Mouse (Mus musculus) C2C12 (cell line): Measurements from ENCODE around the gene Grhl1. TPM values are rescaled to one million over a fixed set of nuclear protein-coding genes. Genes with fewer than 3 reads are reported as not detected.

Experiments
- H3K27me3 ChIP-seq: one replicate; pipeline ENCODE4 v1.6.1; 2011; ENCODE audit not compliant: control insufficient read depth, insufficient read depth, insufficient read length
- H3K36me3 ChIP-seq: one replicate; pipeline ENCODE4 v1.6.1; 2011; ENCODE audit not compliant: control insufficient read depth, insufficient read depth
- H3K4me3 ChIP-seq: one replicate; pipeline ENCODE4 v1.5.1; 2011; ENCODE audit warnings: mild to moderate bottlenecking, control low read depth; ENCODE audit not compliant: poor library complexity, insufficient read depth, severe bottlenecking
- H3K79me2 ChIP-seq: one replicate; pipeline ENCODE4 v1.6.1; 2011; ENCODE audit not compliant: control insufficient read depth, insufficient read depth
- H3K79me3 ChIP-seq: one replicate; pipeline ENCODE4 v1.6.1; 2011; ENCODE audit warnings: low read depth, control low read depth
- H3ac ChIP-seq: one replicate; pipeline ENCODE3; 2011; ENCODE audit warnings: low read depth; ENCODE audit not compliant: control insufficient read depth, insufficient read length
- CEBPB ChIP-seq: IDR thresholded peaks from one replicate; pipeline ENCODE4 v1.6.1; 2011; ENCODE audit warnings: low read depth, mild to moderate bottlenecking, control low read depth, moderate library complexity
- CTCF ChIP-seq: IDR thresholded peaks from one replicate; pipeline ENCODE4 v1.5.1; 2011; ENCODE audit not compliant: control insufficient read depth, insufficient read depth, insufficient read length
- FOSL1 ChIP-seq: IDR thresholded peaks from one replicate; pipeline ENCODE4 v1.8.0; 2011; ENCODE audit warnings: mild to moderate bottlenecking, low read length; ENCODE audit not compliant: poor library complexity, insufficient read depth, severe bottlenecking
- MAX ChIP-seq: IDR thresholded peaks from one replicate; pipeline ENCODE4 v1.6.1; 2011; ENCODE audit warnings: mild to moderate bottlenecking, control low read depth
- MYOD1 ChIP-seq: IDR thresholded peaks from one replicate; pipeline ENCODE4 v1.6.1; 2011; ENCODE audit warnings: low read depth; ENCODE audit not compliant: control insufficient read depth, insufficient read length
- MYOG ChIP-seq: IDR thresholded peaks from one replicate; pipeline ENCODE4 v1.6.1; 2011; ENCODE audit not compliant: control insufficient read depth, insufficient read length; ENCODE audit errors: extremely low read depth
- USF1 ChIP-seq: IDR thresholded peaks from one replicate; pipeline ENCODE4 v1.6.1; 2011; ENCODE audit warnings: low read depth, mild to moderate bottlenecking, control low read depth, moderate library complexity
- polyA plus RNA-seq: library from polyadenylated mRNA; unstranded; fragments of >200 nt; fragmentation: generic; extraction: Trizol; gene quantifications from one replicate; pipeline ENCODE4 v1.2.1, GENCODE M21; 2012; ENCODE audit warnings: missing spikeins

The Grhl1 gene
- polyA plus RNA-seq, 1 experiment, result 0.20 TPM

DNA sequence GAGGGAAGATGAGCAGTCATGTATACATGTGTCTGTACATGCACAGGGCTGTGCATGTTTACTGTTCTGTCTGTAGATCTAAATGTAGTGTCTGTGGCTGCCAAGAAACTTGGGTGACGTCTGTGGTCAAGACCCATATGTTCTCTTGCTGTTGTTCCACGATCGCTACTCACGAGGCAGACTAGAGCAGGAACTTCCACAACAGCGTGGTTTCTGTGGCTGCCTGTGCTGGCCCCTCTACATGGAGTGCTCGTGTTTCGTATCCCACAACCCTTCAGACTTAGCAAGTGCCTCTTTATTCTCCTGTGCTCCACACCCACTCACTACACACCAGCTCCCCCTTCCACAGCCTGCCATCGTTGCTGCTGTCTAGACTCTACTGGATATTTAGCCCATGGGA is 24.4 kb upstream of the Grhl1 start:
- no peak overlapping the region for H3K4me3 ChIP-seq
- H3ac ChIP-seq, result no peak overlapping the region
- H3K79me2 ChIP-seq, result no peaks in the 10 kb centered on the region
- TF ChIP-seq CTCF, result no peak
- no peak for TF ChIP-seq USF1
- no peak for TF ChIP-seq MYOG
- TF ChIP-seq MAX, result no peak
- no peak for TF ChIP-seq FOSL1
- no peak for TF ChIP-seq CEBPB
- no peak for TF ChIP-seq MYOD1
- no peaks in the 10 kb centered on the region for H3K79me3 ChIP-seq
- no peaks in the 10 kb centered on the region for H3K27me3 ChIP-seq
- peaks cover 6% of the 10 kb centered on the region for H3K36me3 ChIP-seq

DNA sequence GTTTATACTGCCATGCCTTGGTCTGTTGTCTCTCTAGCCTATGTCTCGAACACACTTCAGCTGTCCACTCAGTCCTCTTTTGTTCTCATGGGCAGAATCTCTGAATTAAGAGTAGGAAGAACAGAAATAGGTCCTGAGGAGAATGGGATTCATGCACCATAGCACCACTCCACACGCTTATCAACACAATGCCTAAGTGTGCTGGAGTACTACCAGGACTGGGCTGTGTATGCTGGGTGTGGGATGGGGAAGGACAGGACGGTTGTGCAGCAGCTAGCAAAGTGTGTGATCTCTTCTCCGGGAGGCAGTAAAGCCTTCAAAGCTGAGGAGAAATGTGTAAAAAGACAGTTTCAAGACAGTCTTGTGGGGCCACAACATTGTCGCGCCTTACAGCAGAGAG is 23.2 kb upstream of the Grhl1 start:
- no peak overlapping the region for H3K4me3 ChIP-seq
- H3K36me3 ChIP-seq, result peaks cover 6% of the 10 kb centered on the region
- no peak for TF ChIP-seq FOSL1
- no peak for TF ChIP-seq MYOD1
- TF ChIP-seq MAX, result no peak
- no peak for TF ChIP-seq USF1
- TF ChIP-seq MYOG, result no peak
- TF ChIP-seq CTCF, result no peak
- TF ChIP-seq CEBPB, result no peak
- no peak overlapping the region for H3ac ChIP-seq
- no peaks in the 10 kb centered on the region for H3K79me2 ChIP-seq
- no peaks in the 10 kb centered on the region for H3K27me3 ChIP-seq
- H3K79me3 ChIP-seq, result no peaks in the 10 kb centered on the region

GRCm38 (mm10) chr12:24552531-24552930 is 19.6 kb upstream of the Grhl1 start:
- Histone ChIP-seq H3K27me3 (no peaks in the 10 kb centered on the region), H3K79me2 (no peaks in the 10 kb centered on the region), H3K79me3 (no peaks in the 10 kb centered on the region), H3K4me3 (no peak overlapping the region), H3ac (no peak overlapping the region), H3K36me3 (no peaks in the 10 kb centered on the region)
- TF ChIP-seq MAX, result no peak
- TF ChIP-seq USF1, result no peak
- no peak for TF ChIP-seq MYOG
- no peak for TF ChIP-seq MYOD1
- no peak for TF ChIP-seq FOSL1
- TF ChIP-seq CEBPB, result no peak
- TF ChIP-seq CTCF, result no peak

- Histone ChIP-seq H3K27me3 (no peaks in the 10 kb centered on the region), H3K79me2 (no peaks in the 10 kb centered on the region), H3ac (no peak overlapping the region), H3K4me3 (no peak overlapping the region), H3K79me3 (no peaks in the 10 kb centered on the region), H3K36me3 (no peaks in the 10 kb centered on the region)
- TF ChIP-seq CTCF (no peak), MAX (no peak), FOSL1 (no peak), USF1 (no peak), MYOD1 (no peak), MYOG (no peak), CEBPB (no peak)
Measured at GRCm38 (mm10) chr12:24555976-24556375, 16.1 kb upstream of the Grhl1 start.

DNA sequence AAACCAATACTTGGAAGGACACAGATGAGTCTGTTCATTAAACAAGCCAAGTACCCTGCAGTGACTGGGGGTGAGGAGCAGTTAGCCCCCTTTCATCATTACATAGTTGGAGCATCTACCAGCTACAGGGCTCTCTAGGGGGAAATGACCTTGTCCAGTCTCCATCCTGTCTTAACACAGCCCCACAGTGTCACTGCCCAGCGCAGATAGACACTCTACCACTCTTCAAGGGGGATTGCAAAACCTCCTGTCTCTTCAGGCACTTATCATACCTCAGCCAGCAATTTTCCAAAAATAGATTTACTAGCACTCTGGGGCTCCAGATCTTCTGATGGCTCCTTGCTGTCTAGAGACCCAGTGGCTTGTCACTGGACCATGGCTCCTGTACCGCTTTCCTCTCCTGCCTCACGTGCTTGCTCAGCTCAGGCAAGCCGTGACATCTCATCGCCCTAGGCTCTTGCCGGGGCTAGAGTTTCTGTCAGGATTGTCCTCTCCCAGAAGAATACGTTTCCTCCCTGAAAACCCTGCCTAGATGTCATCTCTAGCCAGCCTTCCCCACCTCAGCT is 8.6 kb upstream of the Grhl1 start:
- H3K79me2 ChIP-seq, result no peaks in the 10 kb centered on the region
- no peaks in the 10 kb centered on the region for H3K36me3 ChIP-seq
- TF ChIP-seq CTCF (no peak), MAX (no peak), MYOD1 (no peak), MYOG (no peak), FOSL1 (no peak), CEBPB (no peak), USF1 (no peak)
- H3ac ChIP-seq, result no peak overlapping the region
- H3K79me3 ChIP-seq, result no peaks in the 10 kb centered on the region
- H3K27me3 ChIP-seq, result no peaks in the 10 kb centered on the region
- no peak overlapping the region for H3K4me3 ChIP-seq

- Histone ChIP-seq H3K27me3 (no peaks in the 10 kb centered on the region), H3K4me3 (no peak overlapping the region), H3K79me2 (no peaks in the 10 kb centered on the region), H3ac (no peak overlapping the region), H3K79me3 (no peaks in the 10 kb centered on the region), H3K36me3 (no peaks in the 10 kb centered on the region)
- TF ChIP-seq CEBPB (peak; percentile 31), CTCF (no peak), MYOG (no peak), MYOD1 (no peak), FOSL1 (no peak), USF1 (no peak)
Measured at GRCm38 (mm10) chr12:24565311-24565710, 6.8 kb upstream of the Grhl1 start.
